In the genomic region with DNA sequence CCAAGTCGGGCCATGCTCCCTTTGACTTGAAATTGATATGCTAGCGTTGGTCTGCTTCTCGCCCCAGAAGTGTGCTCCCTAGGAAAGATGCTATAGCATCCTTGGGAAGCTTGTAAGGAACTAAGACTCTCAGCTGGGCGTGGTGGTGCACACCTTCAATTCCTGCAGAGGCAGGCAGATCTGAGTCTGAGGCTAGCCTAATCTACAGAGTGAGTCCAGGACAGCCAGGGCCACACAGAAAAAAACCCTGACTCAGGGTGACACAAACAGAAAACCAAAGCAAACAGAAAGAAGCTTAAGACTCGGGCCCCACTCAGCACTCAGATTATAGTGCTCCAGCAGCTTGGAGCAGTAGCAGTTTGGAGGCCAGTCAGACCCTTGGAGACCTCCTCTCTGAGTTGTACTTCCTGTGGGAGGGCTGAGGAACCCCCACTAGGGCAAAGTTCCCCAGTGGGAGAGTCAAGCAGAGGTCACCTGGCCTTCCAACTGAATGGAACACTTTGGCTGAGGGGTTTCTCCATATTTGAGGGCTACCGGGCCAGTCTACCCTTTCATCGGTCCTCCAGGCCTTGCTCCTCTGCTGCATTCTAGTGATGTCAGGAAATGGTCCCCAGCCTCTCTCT, we compare ENCODE assay signal across 8 mouse cellular contexts. TPM values are rescaled to one million over a fixed set of nuclear protein-coding genes. Genes with fewer than 3 reads are reported as not detected.
DNase-seq lines count a peak whose midpoint lies in the region; ATAC-seq and TF ChIP-seq lines count a peak whose summit lies in the region.

No protein-coding gene starts in this region.

- H3K36me3 ChIP-seq in embryonic facial prominence, embryonic 10.5 days (replicated peaks) = no peaks in the 10 kb centered on the region
- H3K36me3 ChIP-seq in hindbrain, embryonic 16.5 days (ENCODE audit: control insufficient read depth, insufficient read depth, low read length) = no peaks in the 10 kb centered on the region
- H3K36me3 ChIP-seq in midbrain, embryonic 15.5 days (replicated peaks) = no peaks in the 10 kb centered on the region

- ATAC-seq in hindbrain, embryonic 16.5 days = no peak
- no peak for ATAC-seq in midbrain, embryonic 15.5 days (replicated peaks)

- no peak for DNase-seq in layer of hippocampus, adult 2 months (ENCODE audit: low spot score in 2 of 2)
- no peak for DNase-seq in layer of hippocampus, postnatal 14 days (ENCODE audit: low spot score in 2 of 2)
- DNase-seq in embryonic facial prominence, embryonic 10.5 days (ENCODE audit: low spot score) = no peak
- DNase-seq in ovary, postnatal 14 days (ENCODE audit: low spot score) = no peak
- DNase-seq in urinary bladder, adult 18-20 months (ENCODE audit: low spot score in 2 of 2) = no peak
- DNase-seq in layer of hippocampus, adult 9-11 months = no peak

- H3K4me1 ChIP-seq in embryonic facial prominence, embryonic 10.5 days = peaks cover 53% of the 10 kb centered on the region
- H3K4me1 ChIP-seq in hindbrain, embryonic 16.5 days (ENCODE audit: control insufficient read depth, insufficient read depth, low read depth, low read length) = peaks cover 11% of the 10 kb centered on the region
- H3K4me1 ChIP-seq in midbrain, embryonic 15.5 days = peaks cover 17% of the 10 kb centered on the region

- H3K4me2 ChIP-seq in hindbrain, embryonic 16.5 days (ENCODE audit: low read length) = peak overlapping the region; percentile 99
- peak overlapping the region; percentile 97 for H3K4me2 ChIP-seq in midbrain, embryonic 15.5 days

- 71% methylated on average over 7 of the region's 7 CpGs for WGBS in embryonic facial prominence, embryonic 10.5 days
- 75% methylated on average over 7 of the region's 7 CpGs for WGBS in hindbrain, embryonic 16.5 days
- 71% methylated on average over 7 of the region's 7 CpGs for WGBS in midbrain, embryonic 15.5 days

- H3K9ac ChIP-seq in hindbrain, embryonic 16.5 days (ENCODE audit: low read depth, low read length) = no peak overlapping the region
- no peak overlapping the region for H3K9ac ChIP-seq in midbrain, embryonic 15.5 days

- H3K9me3 ChIP-seq in embryonic facial prominence, embryonic 10.5 days = no peaks in the 10 kb centered on the region
- no peaks in the 10 kb centered on the region for H3K9me3 ChIP-seq in hindbrain, embryonic 16.5 days (ENCODE audit: control insufficient read depth, low read length)
- no peaks in the 10 kb centered on the region for H3K9me3 ChIP-seq in midbrain, embryonic 15.5 days

- H3K4me3 ChIP-seq in layer of hippocampus, adult 2 months = peak overlapping the region; percentile 92; the same call in 1 of the 2 replicates
- H3K4me3 ChIP-seq in embryonic facial prominence, embryonic 10.5 days = peak overlapping the region; percentile 12; the same call in 1 of the 2 replicates
- H3K4me3 ChIP-seq in hindbrain, embryonic 16.5 days (ENCODE audit: low read length) = no peak overlapping the region
- peak overlapping the region; percentile 66; the same call in 1 of the 2 replicates for H3K4me3 ChIP-seq in midbrain, embryonic 15.5 days

- TF ChIP-seq CTCF in layer of hippocampus, adult 2 months (conservative IDR thresholded peaks at IDR 0.05) = no peak

- peaks cover 51% of the 10 kb centered on the region for H3K27me3 ChIP-seq in embryonic facial prominence, embryonic 10.5 days (replicated peaks; ENCODE audit: low read depth, poor library complexity, severe bottlenecking)
- no peaks in the 10 kb centered on the region; the same call in 1 of the 2 replicates for H3K27me3 ChIP-seq in hindbrain, embryonic 16.5 days (replicated peaks; ENCODE audit: control insufficient read depth, insufficient read depth, low read length)
- H3K27me3 ChIP-seq in midbrain, embryonic 15.5 days (replicated peaks) = peaks cover 18% of the 10 kb centered on the region; the same call in 1 of the 2 replicates

- H3K27ac ChIP-seq in layer of hippocampus, adult 2 months = no peak overlapping the region
- no peak overlapping the region for H3K27ac ChIP-seq in embryonic facial prominence, embryonic 10.5 days (replicated peaks)
- no peak overlapping the region for H3K27ac ChIP-seq in hindbrain, embryonic 16.5 days (ENCODE audit: low read depth, low read length)
- H3K27ac ChIP-seq in midbrain, embryonic 15.5 days = no peak overlapping the region

RNA-seq across cellular contexts. Expression of gene Stk10, which starts 1.5 kb away (rescaled TPM):
- total RNA-seq in layer of hippocampus, adult 2 months (2021) = 1 to 10 TPM; 7.3 to 9.0 TPM
- 1 to 10 TPM; 7.5 to 8.3 TPM for total RNA-seq in layer of hippocampus, postnatal 14 days (2021)
- 2.2 and 3.0 TPM in 2 replicates for polyA plus RNA-seq in embryonic facial prominence, embryonic 10.5 days (2016; fragmentation: Nextera tagmentation; extraction: Ambion mirVana)
- polyA plus RNA-seq in hindbrain, embryonic 16.5 days (2015; fragmentation: Nextera tagmentation; extraction: Ambion mirVana) = 2.4 and 2.5 TPM in 2 replicates
- polyA plus RNA-seq in midbrain, embryonic 15.5 days (2015; fragmentation: Nextera tagmentation; extraction: Ambion mirVana) = 2.0 and 2.3 TPM in 2 replicates

RNA-seq across cellular contexts. Expression of gene Efcab9, which starts 2.7 kb away (rescaled TPM):
- 1 to 10 TPM; 2.7 to 2.9 TPM for total RNA-seq in layer of hippocampus, adult 2 months (2021)
- 1 to 10 TPM; 1.5 to 2.3 TPM for total RNA-seq in layer of hippocampus, postnatal 14 days (2021)
- polyA plus RNA-seq in embryonic facial prominence, embryonic 10.5 days (2016; fragmentation: Nextera tagmentation; extraction: Ambion mirVana) = 0.39 TPM in 1 of 2 replicates, not detected in the other
- 0.54 TPM in 1 of 2 replicates, not detected in the other for polyA plus RNA-seq in hindbrain, embryonic 16.5 days (2015; fragmentation: Nextera tagmentation; extraction: Ambion mirVana)
- polyA plus RNA-seq in midbrain, embryonic 15.5 days (2015; fragmentation: Nextera tagmentation; extraction: Ambion mirVana) = 0.46 TPM in 1 of 2 replicates, not detected in the other
